Mouse (Mus musculus): ENCODE results near the gene Zfp473. TPM values are rescaled to one million over a fixed set of nuclear protein-coding genes. Genes with fewer than 3 reads are reported as not detected.

Zfp473 gene
- total RNA-seq, 2 experiments from 2014 or later: 0.21 TPM; not detected in 1

Other genes starting within 250 kb of the Zfp473 start
- gene Mybpc2, start 226.4 kb downstream of the Zfp473 start, total RNA-seq (2021): 10 to 100 TPM; 16.0 to 22.8 TPM
- gene Spib, start 219.0 kb downstream of the Zfp473 start, total RNA-seq (2021): under 1 TPM; 0.18 to 0.53 TPM
- gene Pold1, start 202.2 kb downstream of the Zfp473 start, total RNA-seq (2021): 10 to 100 TPM; 12.5 to 12.8 TPM
- 10 to 100 TPM; 40.7 to 48.4 TPM for gene Nr1h2, start 197.1 kb downstream of the Zfp473 start, total RNA-seq (2021)
- gene Napsa, start 178.7 kb downstream of the Zfp473 start, total RNA-seq (2021): under 1 TPM; 0.31 to 0.64 TPM
- 1 to 10 TPM; 1.9 to 2.3 TPM for gene Kcnc3, start 160.4 kb downstream of the Zfp473 start, total RNA-seq (2021)
- 10 to 100 TPM; 72.2 to 80.8 TPM for gene Myh14, start 80.2 kb downstream of the Zfp473 start, total RNA-seq (2021)
- gene Izumo2, start 42.3 kb downstream of the Zfp473 start, total RNA-seq (2021): not detected
- 10 to 100 TPM; 22.8 to 24.3 TPM for gene Vrk3, start 2.6 kb downstream of the Zfp473 start, total RNA-seq (2021)
- 10 to 100 TPM; 26.0 to 28.6 TPM for gene Nup62, start 65.0 kb upstream of the Zfp473 start, total RNA-seq (2021)
- 1 to 10 TPM in 1 of 2 experiments, under 1 TPM in 1; 0.62 to 2.2 TPM for gene Il4i1, start 65.3 kb upstream of the Zfp473 start, total RNA-seq (2021)
- gene Atf5, start 65.6 kb upstream of the Zfp473 start, total RNA-seq (2021): 10 to 100 TPM; 63.7 to 64.5 TPM
- 10 to 100 TPM; 61.8 to 75.9 TPM for gene Akt1s1, start 97.9 kb upstream of the Zfp473 start, total RNA-seq (2021)
- gene Tbc1d17, start 98.0 kb upstream of the Zfp473 start, total RNA-seq (2021): 10 to 100 TPM; 44.3 to 47.0 TPM
- gene Pnkp, start 106.1 kb upstream of the Zfp473 start, total RNA-seq (2021): 10 to 100 TPM; 16.0 to 16.6 TPM
- 100 to 1,000 TPM; 153 to 165 TPM for gene Ptov1, start 118.7 kb upstream of the Zfp473 start, total RNA-seq (2021)
- 10 to 100 TPM; 66.7 to 73.9 TPM for gene Med25, start 141.7 kb upstream of the Zfp473 start, total RNA-seq (2021)
- gene Fuz, start 145.0 kb upstream of the Zfp473 start, total RNA-seq (2021): 10 to 100 TPM; 12.9 to 15.0 TPM
- 10 to 100 TPM; 72.5 to 73.1 TPM for gene Ap2a1, start 178.4 kb upstream of the Zfp473 start, total RNA-seq (2021)
- not detected for gene Tsks, start 192.2 kb upstream of the Zfp473 start, total RNA-seq (2021)
- 1 to 10 TPM; 2.7 to 3.1 TPM for gene Cpt1c, start 223.8 kb upstream of the Zfp473 start, total RNA-seq (2021)
- 100 to 1,000 TPM; 105 to 111 TPM for gene Prmt1, start 235.5 kb upstream of the Zfp473 start, total RNA-seq (2021)
- 10 to 100 TPM; 28.3 to 30.9 TPM for gene Irf3, start 246.6 kb upstream of the Zfp473 start, total RNA-seq (2021)
- 10 to 100 TPM; 10.2 to 11.2 TPM for gene Bcl2l12, start 247.7 kb upstream of the Zfp473 start, total RNA-seq (2021)

Measured in heart, postnatal 25 days (tissue).